Mouse (Mus musculus) spleen, adult 2 months (tissue): ENCODE data around the gene Pxn. TPM values are rescaled to one million over a fixed set of nuclear protein-coding genes. Genes with fewer than 3 reads are reported as not detected.
A peak's percentile ranks its signal among the peaks of the same experiment; 100 is the strongest.
"Not testable (repeated sequence)": the region's sequence is repeated elsewhere in the genome, so short reads cannot be mapped to it uniquely, and the experiment has no call there.

Experiments
- DNase-seq, 2 experiments: peaks; one replicate each; pipeline versions ENCODE4 v3.0.0 to v3.0.0-alpha.2; 2012 to 2021; ENCODE audit warnings: low spot score in 2 of 2, low read depth in 1 of 2
- H3K27ac ChIP-seq: fragments of 200-500 bp; 2 replicates; pipeline ENCODE4 v1.5.1; 2012; ENCODE audit warnings: low read length, inconsistent platforms; ENCODE audit not compliant: insufficient read depth
- H3K27me3 ChIP-seq: fragments of 200-500 bp; 2 replicates; pipeline ENCODE4 v1.6.1; 2012; ENCODE audit warnings: mild to moderate bottlenecking, moderate library complexity, low read length, inconsistent platforms; ENCODE audit not compliant: control insufficient read depth, insufficient read depth
- H3K36me3 ChIP-seq: fragments of 200-500 bp; 2 replicates; pipeline ENCODE4 v1.6.1; 2012; ENCODE audit warnings: mild to moderate bottlenecking, low read length, inconsistent platforms; ENCODE audit not compliant: control insufficient read depth, insufficient read depth
- H3K4me1 ChIP-seq: fragments of 200-500 bp; 2 replicates; pipeline ENCODE4 v1.6.1; 2011; ENCODE audit warnings: inconsistent platforms; ENCODE audit not compliant: control insufficient read depth, insufficient read depth, insufficient read length
- H3K4me3 ChIP-seq: fragments of 200-500 bp; 2 replicates; pipeline ENCODE4 v1.5.1; 2011; ENCODE audit warnings: mild to moderate bottlenecking, inconsistent platforms; ENCODE audit not compliant: insufficient read depth, insufficient read length; ENCODE audit errors: extremely low read depth
- CTCF ChIP-seq: fragments of 200-500 bp; IDR thresholded peaks from 2 replicates; pipeline ENCODE4 v1.5.1; 2011; ENCODE audit warnings: mild to moderate bottlenecking, inconsistent platforms; ENCODE audit not compliant: insufficient read depth, insufficient read length, insufficient replicate concordance; ENCODE audit errors: extremely low read depth
- POLR2A ChIP-seq: fragments of 200-500 bp; IDR thresholded peaks from 2 replicates; pipeline ENCODE4 v1.6.1; 2011; ENCODE audit warnings: low read depth, low read length, inconsistent platforms
- WGBS: fragments of 180-500 bp; shearing (Covaris S2); methylation state at CpG from one replicate; pipeline ENCODE4 v1.1.7; 2018; 5-methylcytosine and 5-hydroxymethylcytosine counted together
- polyA plus RNA-seq: library from polyadenylated mRNA; depleted of rRNA; stranded (reverse); fragments of >200 nt; gene quantifications from 2 replicates; pipeline ENCODE4 v1.2.3, GENCODE M21; 2012

Gene Pxn
- polyA plus RNA-seq, 1 experiment = 63.8 TPM

DNA sequence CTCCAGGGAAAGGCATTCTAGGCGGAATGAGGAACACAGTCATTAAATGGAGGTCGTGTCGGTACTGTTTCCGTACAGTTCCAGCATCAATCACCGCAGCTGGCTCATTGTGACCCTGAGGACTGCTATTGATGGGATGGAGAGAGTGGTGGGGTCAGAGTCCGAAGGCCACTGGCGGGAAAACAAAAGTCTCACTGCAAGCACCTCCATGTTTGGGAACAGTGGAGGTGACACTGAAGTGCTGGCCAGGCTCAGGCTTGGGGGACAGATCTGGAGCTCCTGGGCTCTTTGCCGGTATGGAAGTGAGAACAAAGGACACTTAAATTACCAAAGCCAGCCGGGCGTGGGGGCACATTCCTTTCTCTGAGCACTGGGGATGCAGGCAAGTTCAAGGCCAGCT is 62.2 kb downstream of the Pxn start:
- H3K4me1 ChIP-seq = peaks cover 2% of the 10 kb centered on the region
- peaks cover 9% of the 10 kb centered on the region for H3K36me3 ChIP-seq
- 86% methylated on average over 10 of the region's 10 CpGs for WGBS
- no peak for DNase-seq
- no peaks in the 10 kb centered on the region for H3K27me3 ChIP-seq
- no peak overlapping the region for H3K4me3 ChIP-seq
- TF ChIP-seq POLR2A (no peak), CTCF (no peak)
- no peak overlapping the region for H3K27ac ChIP-seq

DNA sequence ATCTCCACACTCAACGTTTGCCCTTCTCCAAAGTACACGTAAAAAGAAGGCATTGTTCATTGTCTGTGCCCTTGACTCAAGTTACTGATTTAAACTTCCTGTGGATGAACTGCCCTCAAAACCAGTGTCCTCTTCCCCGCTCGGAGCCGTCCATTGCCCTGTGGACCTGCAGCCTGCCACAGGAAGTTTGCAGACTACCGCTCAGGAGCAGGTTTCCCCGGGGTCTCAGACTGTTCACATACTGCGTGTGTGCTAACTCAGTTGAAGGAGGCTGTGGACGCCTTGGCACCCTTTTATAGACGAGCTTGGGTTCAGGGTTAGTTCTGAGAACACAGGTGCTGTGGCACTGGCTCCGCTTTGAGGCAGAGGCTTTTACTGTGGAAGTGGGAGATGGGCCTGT is 62.8 kb downstream of the Pxn start:
- H3K27ac ChIP-seq = peak overlapping the region; percentile 33; the same call in 1 of the 2 replicates
- H3K27me3 ChIP-seq = no peaks in the 10 kb centered on the region
- WGBS = 89% methylated on average over 11 of the region's 11 CpGs
- DNase-seq = no peak
- TF ChIP-seq CTCF (no peak), POLR2A (no peak)
- H3K36me3 ChIP-seq = peaks cover 13% of the 10 kb centered on the region
- no peak overlapping the region for H3K4me3 ChIP-seq
- H3K4me1 ChIP-seq = peaks cover 2% of the 10 kb centered on the region

DNA sequence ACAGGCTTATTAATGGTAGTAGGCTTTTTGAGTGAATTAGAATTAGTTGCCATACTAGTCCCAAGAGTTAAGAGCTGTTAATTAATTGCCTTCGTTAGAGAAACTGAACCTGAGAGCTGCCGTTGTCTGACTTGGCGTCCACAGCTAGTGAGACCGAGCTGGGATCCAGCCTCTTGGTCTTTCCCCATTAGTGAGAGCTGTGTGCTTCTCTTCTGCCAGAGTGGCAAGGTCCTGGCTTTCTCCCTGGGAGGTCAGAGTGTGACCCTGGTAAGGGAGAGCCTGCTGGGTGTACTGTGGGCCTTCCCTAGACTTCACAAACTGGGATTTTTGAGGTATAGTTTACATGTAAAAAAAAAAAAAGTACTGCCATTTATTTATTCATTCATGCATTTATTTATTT is 63.2 kb downstream of the Pxn start:
- no peaks in the 10 kb centered on the region for H3K27me3 ChIP-seq
- TF ChIP-seq POLR2A (no peak), CTCF (no peak)
- DNase-seq = no peak
- H3K27ac ChIP-seq = no peak overlapping the region
- WGBS = 94% methylated on average over 4 of the region's 4 CpGs
- peaks cover 2% of the 10 kb centered on the region for H3K4me1 ChIP-seq
- H3K4me3 ChIP-seq = no peak overlapping the region
- peaks cover 13% of the 10 kb centered on the region for H3K36me3 ChIP-seq

DNA sequence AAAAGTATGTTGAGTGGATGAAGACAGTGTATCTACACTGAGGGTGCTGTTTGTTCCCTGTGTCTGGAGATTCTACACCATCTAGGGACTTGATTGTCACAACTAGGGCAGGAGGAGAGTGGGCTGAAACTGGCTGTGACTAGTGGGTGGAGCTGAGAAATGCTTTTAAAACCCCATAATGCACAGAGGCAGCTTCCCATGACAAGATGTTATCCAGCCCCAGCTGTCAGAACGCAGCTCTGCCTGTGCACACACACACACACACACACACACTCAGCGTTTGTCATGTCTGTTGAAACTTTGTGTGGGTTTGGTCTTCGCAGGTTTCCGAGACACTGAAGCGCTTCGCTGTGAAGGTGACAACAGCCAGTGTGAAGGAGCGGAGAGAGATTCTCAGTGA is 64.6 kb downstream of the Pxn start:
- TF ChIP-seq CTCF = no peak
- no peak for TF ChIP-seq POLR2A
- peaks cover 23% of the 10 kb centered on the region for H3K36me3 ChIP-seq
- no peak for DNase-seq
- H3K27ac ChIP-seq = no peak overlapping the region
- H3K27me3 ChIP-seq = no peaks in the 10 kb centered on the region
- no peak overlapping the region for H3K4me3 ChIP-seq
- no peaks in the 10 kb centered on the region for H3K4me1 ChIP-seq
- WGBS = 94% methylated on average over 7 of the region's 7 CpGs

DNA sequence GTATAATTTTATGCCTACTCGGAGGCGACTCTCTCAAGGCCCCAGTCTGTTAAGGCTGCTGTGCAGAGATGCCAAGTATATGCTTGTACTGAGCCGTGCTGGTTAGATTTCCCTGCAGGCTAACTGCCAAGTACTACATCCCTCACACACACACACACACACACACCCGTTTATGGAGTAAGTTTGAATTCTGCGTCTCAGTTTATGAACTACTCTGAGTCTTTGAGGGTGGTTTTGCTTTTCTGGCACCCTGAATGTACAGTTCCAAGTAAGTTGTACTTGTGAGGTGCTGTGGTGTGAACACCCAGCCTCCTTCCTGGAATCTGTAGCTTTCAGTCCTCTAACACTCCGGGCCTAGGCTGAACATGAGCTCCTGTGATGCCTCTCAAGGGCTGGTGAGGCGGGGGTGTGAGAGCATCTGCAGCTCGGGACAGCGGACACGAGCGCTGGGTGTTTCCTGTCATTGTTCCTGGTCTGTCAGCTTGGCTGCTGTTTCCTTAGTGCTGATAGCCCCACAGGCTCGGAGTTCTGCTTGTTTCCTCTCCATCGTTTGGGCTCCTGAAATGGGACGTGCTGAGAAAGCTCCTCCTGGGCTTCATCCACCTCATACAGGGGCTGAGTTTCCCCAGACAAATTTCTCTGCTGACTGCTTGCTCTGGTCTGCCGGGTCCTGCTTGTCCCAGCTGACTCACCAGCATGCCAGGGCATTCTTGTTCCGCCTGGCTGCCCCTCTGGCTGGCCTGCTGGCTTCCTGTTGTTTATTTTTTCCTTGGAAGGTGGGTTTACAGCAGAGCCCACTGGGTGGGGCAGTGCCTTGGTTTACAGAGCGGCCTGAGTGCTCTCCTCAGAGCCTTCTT is 66.4 kb downstream of the Pxn start:
- H3K4me1 ChIP-seq = no peaks in the 10 kb centered on the region
- WGBS = 49% methylated on average over 17 of the region's 17 CpGs
- no peak overlapping the region for H3K4me3 ChIP-seq
- peaks cover 37% of the 10 kb centered on the region for H3K36me3 ChIP-seq
- DNase-seq = no peak
- H3K27me3 ChIP-seq = no peaks in the 10 kb centered on the region
- peak overlapping the region; percentile 32; the same call in 1 of the 2 replicates for H3K27ac ChIP-seq
- no peak for TF ChIP-seq CTCF
- no peak for TF ChIP-seq POLR2A

DNA sequence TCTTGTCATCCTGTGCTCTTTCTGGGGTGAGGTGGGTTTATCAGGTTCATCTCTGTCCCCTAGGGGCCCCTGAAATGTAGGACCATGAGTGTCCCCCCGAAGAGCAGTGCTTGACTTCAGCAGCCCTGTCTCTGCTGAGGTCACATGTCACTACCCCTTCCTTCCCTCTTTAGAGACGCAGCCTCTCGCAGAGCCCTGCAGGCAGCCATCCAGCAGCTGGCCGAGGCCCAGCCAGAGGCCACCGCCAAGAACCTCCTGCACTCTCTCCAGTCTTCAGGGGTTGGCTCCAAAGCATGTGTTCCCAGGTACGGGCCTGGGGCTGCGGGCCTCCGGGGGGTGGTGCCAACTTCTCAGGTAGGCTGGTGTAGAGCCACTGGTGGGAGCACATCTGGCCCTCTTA is 68.5 kb downstream of the Pxn start:
- no peak for TF ChIP-seq CTCF
- H3K4me3 ChIP-seq = no peak overlapping the region
- H3K27ac ChIP-seq = no peak overlapping the region
- no peak for DNase-seq
- no peaks in the 10 kb centered on the region for H3K27me3 ChIP-seq
- WGBS = 54% methylated on average over 8 of the region's 8 CpGs
- peaks cover 51% of the 10 kb centered on the region for H3K36me3 ChIP-seq
- no peaks in the 10 kb centered on the region for H3K4me1 ChIP-seq

DNA sequence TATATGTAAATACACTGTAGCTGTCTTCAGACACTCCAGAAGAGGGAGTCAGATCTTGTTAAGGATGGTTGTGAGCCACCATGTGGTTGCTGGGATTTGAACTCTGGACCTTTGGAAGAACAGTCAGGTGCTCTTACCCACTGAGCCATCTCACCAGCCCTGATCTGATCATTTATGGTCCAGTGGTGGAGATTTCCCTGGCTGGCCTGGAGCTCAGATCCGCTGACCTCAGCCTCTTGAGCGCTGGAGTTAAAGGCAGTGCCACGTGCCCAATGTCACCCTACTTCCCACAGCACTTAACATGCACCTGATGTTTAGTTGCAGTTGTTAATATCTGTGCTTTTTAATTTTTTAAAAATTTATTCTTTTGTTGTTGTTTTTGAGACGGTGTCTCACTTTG is 71.2 kb downstream of the Pxn start:
- H3K36me3 ChIP-seq = peaks cover 69% of the 10 kb centered on the region
- not testable (repeated sequence) for DNase-seq

DNA sequence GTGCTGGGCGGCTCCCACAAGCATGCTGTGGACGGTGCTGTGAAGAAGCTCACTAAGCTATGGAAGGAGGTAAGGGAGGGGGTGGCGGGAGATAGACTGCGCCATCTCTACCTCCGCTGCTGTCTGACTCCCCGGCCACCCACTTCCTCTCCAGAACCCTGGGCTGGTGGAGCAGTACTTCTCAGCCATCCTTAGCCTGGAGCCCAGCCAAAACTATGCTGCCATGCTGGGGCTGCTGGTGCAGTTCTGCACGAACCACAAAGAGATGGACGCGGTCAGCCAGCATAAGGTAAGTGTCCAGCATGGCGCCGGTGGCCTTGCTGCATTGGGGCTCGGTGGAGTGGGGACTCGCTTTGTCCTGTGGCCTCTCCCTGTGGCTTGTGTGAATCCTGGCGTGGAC is 72.4 kb downstream of the Pxn start:
- 88% methylated on average over 14 of the region's 14 CpGs for WGBS
- TF ChIP-seq CTCF (no peak), POLR2A (no peak)

More for the DNA sequence above, 71.2 kb downstream of the Pxn start:
- H3K27ac ChIP-seq, H3K27me3 ChIP-seq, H3K4me1 ChIP-seq, H3K4me3 ChIP-seq: not testable (repeated sequence)
- WGBS = 93% methylated on average over 4 of the region's 4 CpGs

More for the DNA sequence above, 72.4 kb downstream of the Pxn start:
- H3K4me3 ChIP-seq = no peak overlapping the region
- peaks cover 73% of the 10 kb centered on the region for H3K36me3 ChIP-seq
- no peaks in the 10 kb centered on the region for H3K27me3 ChIP-seq
- no peak for DNase-seq
- no peak overlapping the region for H3K27ac ChIP-seq
- no peaks in the 10 kb centered on the region for H3K4me1 ChIP-seq
